Mouse (Mus musculus) spleen, postnatal 14 days (tissue): ENCODE results near the gene Ndc80.
"Not testable (repeated sequence)": the region's sequence is repeated elsewhere in the genome, so short reads cannot be mapped to it uniquely, and the experiment has no call there.

Source experiments
- DNase-seq, 2 experiments: peaks; one replicate each; pipeline ENCODE4 v3.0.0; 2021 to 2022; ENCODE audit warnings: low spot score in 2 of 2

The Ndc80 gene

DNA sequence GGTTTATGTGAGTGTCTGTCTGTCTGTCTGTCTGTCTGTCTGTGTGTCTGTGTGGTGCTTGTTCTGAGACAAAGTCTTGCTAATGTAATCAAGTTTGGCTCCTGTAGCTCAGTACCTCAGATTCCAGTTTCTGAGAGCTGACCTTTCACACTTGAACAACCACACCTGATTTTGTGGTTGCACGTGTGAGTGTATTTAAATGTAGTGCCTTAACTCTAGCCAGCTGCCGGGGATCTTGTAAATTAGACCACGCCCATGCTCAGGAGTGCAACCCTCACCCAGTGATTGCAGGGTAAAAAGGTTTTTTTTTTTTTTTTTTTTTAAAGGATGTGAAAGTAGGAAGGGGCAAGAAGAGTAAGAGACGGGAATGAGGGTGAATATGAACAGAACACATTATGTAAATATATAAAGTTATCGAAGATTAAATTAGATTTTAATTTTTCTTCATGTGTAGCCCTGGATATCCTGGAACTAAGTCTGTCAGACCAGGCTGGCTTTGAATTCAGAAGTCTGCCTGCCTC lies 47.2 kb downstream of the Ndc80 start:
- DNase-seq, result peak; percentile 29 to 36

DNA sequence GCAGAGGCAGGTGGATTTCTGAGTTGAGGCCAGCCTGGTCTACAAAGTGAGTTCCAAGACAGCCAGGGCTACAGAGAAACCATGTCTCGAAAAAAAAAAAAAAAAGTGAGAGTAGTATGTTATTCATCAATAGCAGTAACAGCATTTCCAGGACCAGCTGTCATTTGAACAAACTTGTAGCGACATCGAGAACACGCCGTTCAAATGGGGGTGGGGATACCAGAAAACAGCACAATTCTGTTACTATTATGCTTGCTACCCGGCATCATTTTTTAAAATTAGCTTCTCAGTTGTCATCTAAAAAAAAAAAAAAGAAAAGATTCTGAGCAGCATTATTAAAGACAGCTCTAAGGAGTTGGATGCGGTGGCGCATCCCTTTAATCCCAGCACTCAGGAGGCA lies 49.2 kb downstream of the Ndc80 start:
- DNase-seq, result no peak

DNA sequence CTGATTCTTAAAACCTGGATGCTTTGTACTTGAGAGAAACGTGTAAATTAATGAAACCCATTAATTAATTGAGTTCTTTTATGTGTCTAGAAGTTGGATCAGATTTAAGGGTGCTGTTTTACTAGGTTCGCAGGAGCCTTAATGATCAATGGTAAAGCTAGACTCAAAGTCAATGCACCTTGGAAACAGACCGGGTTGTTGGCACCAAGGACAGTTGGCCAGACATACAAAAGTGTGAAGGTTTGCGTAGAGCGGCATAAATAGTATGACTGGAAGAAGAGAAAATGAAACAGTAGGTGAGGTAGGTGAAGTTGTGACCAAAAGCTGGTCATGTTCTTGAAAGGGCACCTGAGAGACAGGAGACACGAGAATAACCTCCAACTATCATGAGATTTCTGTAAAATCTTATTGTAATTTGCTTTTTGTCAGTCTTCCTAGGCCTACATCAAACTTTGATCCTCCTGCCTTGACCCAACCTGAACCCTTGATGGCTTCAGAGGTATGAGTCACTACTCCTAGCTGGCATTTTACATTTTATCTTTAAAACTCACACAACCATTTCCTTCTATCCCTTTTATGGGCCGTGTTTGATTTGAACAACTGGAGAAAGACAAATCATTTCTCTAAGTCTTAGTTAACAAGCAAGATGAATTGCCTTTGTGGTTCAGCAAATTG lies 50.2 kb downstream of the Ndc80 start:
- DNase-seq, result no peak

DNA sequence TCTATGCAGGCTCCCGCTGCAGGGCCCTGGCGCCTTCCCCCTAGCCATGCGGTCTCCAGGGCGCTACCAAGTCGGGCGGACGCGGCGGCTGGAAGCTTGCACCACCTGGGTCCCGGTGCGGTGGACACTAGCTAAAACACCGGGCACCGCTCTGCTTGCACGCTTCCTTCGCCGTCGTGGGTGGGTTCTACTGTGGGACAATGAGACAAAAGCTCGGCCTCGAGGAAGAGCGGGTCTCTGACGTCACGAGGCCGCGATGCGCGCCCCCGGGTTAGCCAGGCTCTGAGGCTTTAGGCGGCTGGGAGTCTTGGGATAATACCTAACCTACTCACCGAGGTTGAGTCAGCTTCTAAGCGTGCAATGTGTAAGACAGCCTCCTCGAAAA lies 51.0 kb downstream of the Ndc80 start:
- peak; percentile 42 to 55 for DNase-seq

DNA sequence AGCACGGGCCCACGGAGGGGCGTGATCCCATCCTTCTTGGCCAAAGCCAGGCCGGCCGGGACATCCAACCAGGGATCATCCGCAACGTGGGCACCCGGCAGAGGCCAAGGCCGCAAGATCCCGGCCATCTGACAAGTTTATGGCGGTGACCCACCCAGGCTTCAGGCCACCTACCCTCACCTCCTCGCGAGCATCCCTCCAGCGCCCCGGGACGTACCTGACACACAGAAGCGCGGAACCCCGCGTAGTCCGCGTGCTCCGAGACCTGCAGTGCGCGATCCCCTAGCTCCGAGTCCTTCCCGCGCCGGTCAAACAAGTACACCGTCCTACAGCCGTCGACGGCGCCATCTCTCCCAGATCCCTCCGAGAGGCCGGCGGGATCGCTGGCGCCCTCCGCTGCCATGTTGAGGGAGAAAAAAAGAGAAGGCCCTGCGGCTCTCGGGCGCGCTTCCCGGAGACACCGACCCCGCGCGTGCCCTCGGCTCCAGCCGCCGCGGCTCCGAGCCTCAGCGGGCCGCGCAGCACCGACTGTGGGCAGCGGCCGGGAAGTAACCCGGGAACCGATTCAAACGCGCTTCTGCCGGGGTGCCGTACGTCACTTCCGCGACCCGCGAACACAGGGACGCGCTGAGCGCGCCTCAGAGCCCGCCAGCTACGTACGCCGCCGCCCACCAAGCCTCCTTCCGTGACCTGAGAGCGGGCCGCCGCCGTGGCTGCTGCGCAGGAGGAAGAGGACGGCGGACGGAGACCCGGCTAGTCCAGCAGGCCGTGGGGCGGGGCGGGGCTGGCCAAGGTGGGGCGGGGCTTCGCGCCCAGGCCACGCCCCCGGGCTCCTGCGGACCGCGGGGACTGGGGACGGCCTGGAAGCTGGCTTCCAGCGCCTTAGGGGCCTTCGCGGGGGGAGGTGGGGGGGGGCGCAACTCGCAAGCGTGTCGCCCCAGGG lies 51.6 kb downstream of the Ndc80 start, which contains the start of gene Smchd1:
Gene Smchd1 (minus strand): TSS at position 582 of the 943 bp plus-strand sequence.
- peak; percentile 87 to 89 for DNase-seq

DNA sequence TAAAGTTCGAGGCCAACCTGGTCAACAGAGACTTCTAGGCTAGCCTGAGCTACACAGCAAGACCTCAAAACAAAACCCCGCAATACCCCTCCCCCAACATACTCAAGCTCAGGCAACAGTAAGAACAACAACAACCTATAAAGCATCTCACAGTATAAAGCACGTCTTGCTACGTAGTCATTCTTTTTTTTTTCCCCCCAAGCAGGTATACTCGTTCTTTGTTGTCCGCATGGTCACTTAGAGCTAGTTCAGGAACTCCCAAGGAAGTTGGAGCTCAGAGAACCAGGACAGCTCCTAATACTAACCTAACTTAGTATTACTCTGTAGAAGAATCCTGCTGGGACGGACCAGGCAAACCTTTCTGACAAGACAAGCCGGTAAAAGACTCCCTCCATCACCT lies 52.5 kb downstream of the Ndc80 start:
- DNase-seq, result no peak

DNA sequence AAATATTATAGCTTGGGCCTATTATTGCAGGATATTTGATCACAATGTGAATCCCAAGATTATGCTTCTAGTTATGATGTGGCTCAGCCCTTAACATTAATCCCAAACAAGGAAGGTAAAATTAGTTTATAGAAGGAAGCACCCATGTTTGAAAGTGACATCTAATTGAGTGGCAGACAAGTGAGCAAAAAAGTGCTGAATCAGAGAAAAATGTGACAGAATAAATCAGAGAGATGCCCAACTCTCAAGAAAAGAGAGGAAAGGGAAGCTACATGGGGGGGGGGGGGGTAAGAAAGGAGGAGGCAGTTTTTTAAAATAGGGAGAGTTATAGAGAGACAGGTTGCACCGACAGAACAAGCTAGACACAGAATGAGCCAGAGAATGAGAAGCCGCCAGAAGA lies 55.4 kb downstream of the Ndc80 start:
- no peak for DNase-seq

DNA sequence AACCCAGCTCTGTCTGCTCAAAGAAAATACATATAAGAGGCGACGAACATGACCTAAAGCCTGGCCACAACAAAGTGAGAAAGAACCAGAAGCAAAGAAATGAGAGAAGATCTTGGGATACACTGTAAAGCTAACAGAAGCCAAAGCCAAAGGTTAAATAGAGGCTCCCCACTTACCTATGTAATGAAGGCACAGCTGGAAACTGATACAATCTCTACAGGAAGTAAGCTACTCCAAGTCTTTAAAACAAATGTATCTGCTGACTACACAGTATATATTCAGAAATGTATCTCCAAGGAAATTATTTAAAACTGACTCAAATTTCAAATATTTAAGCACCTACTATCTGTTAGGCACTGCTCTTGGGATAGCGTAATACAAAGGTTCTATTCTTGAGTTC lies 66.3 kb downstream of the Ndc80 start:
- no peak for DNase-seq

DNA sequence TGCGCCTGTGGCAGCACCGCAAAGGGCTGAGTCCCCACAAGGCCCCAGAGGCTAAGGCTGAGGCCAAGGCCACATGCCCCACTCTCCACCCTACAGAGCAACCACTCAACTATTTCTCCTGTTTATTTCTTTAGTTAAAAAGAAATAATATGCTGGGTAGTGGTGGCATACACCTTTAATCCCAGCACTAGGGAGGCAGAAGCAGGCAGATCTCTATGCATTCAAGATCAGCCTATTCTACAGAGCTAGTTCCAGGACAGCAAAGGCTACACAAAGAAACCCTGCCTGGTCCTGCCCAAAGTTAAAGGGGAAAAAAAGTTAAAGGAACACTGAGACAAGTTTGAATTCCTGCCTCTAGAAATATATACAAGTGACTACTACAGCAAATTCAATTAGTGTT lies 66.8 kb downstream of the Ndc80 start, which contains the start of gene Gm4707:
Gene Gm4707 (minus strand): TSS at position 101 of the 400 bp plus-strand sequence.
- DNase-seq, result no peak

DNA sequence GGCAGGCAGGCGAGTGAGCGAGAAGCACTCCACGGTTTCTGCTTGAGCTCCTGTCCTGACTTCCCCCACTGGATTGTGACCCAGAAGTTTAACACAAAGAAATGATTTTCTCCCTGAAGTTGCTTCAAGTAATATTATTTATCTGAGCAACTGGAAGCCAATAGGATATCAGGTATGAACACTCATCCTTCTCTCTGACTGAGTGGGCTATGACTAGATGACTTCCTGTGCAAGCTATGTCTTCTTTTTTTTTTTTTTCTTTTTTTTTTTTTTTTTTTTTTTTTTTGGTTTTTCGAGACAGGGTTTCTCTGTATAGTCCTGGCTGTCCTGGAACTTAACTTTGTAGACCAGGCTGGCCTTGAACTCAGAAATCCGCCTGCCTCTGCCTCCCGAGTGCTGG lies 69.3 kb downstream of the Ndc80 start:
- DNase-seq, result not testable (repeated sequence)
